In genomic region chr2:129537926-129538325, GRCm38 (mm10) we compare ENCODE assay signal across 17 mouse cellular contexts. TPM values are rescaled to one million over a fixed set of nuclear protein-coding genes. Genes with fewer than 3 reads are reported as not detected.
DNase-seq lines count a peak whose midpoint lies in the region; ATAC-seq and TF ChIP-seq lines count a peak whose summit lies in the region.
"Had no signal": no experiment of that assay in that cellular context is flagged by ENCODE, and none has a peak within 500 bp of the region (broad histone marks: within the 10 kb centered on the region; RNA-seq: fewer than 3 reads in every experiment).

No protein-coding gene starts in this region.

- H3K27ac ChIP-seq in forebrain, embryonic 10.5 days, result peak overlapping the region; percentile 70
- H3K27ac ChIP-seq in forebrain, embryonic 15.5 days (replicated peaks), result no peak overlapping the region
- no peak overlapping the region for H3K27ac ChIP-seq in kidney, embryonic 14.5 days (ENCODE audit: low read depth, low read length)
- peak overlapping the region; percentile 69; the same call in 1 of the 2 replicates for H3K27ac ChIP-seq in midbrain, embryonic 10.5 days (replicated peaks)
- H3K27ac ChIP-seq in midbrain, embryonic 16.5 days (ENCODE audit: low read length), result no peak overlapping the region
- no peak overlapping the region for H3K27ac ChIP-seq in stomach, postnatal 0 days (replicated peaks)
- H3K27ac ChIP-seq: embryonic facial prominence, embryonic 12.5 days; forebrain, embryonic 13.5 days; heart, embryonic 13.5 days; hindbrain, embryonic 13.5 days had no signal

- TF ChIP-seq CTCF in stomach, postnatal 0 days (IDR thresholded peaks at IDR 0.05; ENCODE audit: low read depth), result peak; percentile 20; the same call in 1 of the 2 replicates

- 83% methylated on average over 4 of the region's 4 CpGs for WGBS in forebrain, embryonic 10.5 days
- 73% methylated on average over 4 of the region's 4 CpGs for WGBS in forebrain, embryonic 15.5 days
- 82% methylated on average over 4 of the region's 4 CpGs for WGBS in kidney, embryonic 14.5 days
- WGBS in midbrain, embryonic 10.5 days, result 84% methylated on average over 4 of the region's 4 CpGs
- 83% methylated on average over 4 of the region's 4 CpGs for WGBS in midbrain, embryonic 16.5 days
- 59% methylated on average over 4 of the region's 4 CpGs for WGBS in stomach, postnatal 0 days

- TF ChIP-seq EP300 in stomach, postnatal 0 days (optimal IDR thresholded peaks at IDR 0.05), result no peak

- no peaks in the 10 kb centered on the region for H3K9me3 ChIP-seq in forebrain, embryonic 10.5 days
- H3K9me3 ChIP-seq in forebrain, embryonic 15.5 days, result no peaks in the 10 kb centered on the region
- H3K9me3 ChIP-seq in kidney, embryonic 14.5 days (ENCODE audit: control insufficient read depth, low read length), result no peaks in the 10 kb centered on the region
- H3K9me3 ChIP-seq in midbrain, embryonic 10.5 days (replicated peaks), result no peaks in the 10 kb centered on the region
- H3K9me3 ChIP-seq in midbrain, embryonic 16.5 days (replicated peaks; ENCODE audit: control insufficient read depth, low read length, poor library complexity, severe bottlenecking), result no peaks in the 10 kb centered on the region
- no peaks in the 10 kb centered on the region for H3K9me3 ChIP-seq in stomach, postnatal 0 days (ENCODE audit: control insufficient read depth, low read length)
- H3K9me3 ChIP-seq: embryonic facial prominence, embryonic 12.5 days; forebrain, embryonic 13.5 days; G1E; heart, embryonic 13.5 days; hindbrain, embryonic 13.5 days had no signal

- no peak for ATAC-seq in forebrain, embryonic 15.5 days (replicated peaks)
- ATAC-seq in kidney, embryonic 14.5 days (ENCODE audit: low FRiP score, low TSS enrichment), result no peak
- no peak for ATAC-seq in midbrain, embryonic 16.5 days
- ATAC-seq in stomach, postnatal 0 days (ENCODE audit: low FRiP score, low TSS enrichment), result no peak

- H3K9ac ChIP-seq in forebrain, embryonic 15.5 days (replicated peaks), result no peak overlapping the region
- no peak overlapping the region for H3K9ac ChIP-seq in kidney, embryonic 14.5 days (ENCODE audit: low read depth, low read length)
- no peak overlapping the region for H3K9ac ChIP-seq in midbrain, embryonic 16.5 days (ENCODE audit: low read depth, low read length)
- no peak overlapping the region for H3K9ac ChIP-seq in stomach, postnatal 0 days (ENCODE audit: low read length)
- H3K9ac ChIP-seq: embryonic facial prominence, embryonic 12.5 days; forebrain, embryonic 13.5 days; heart, embryonic 13.5 days; hindbrain, embryonic 13.5 days had no signal

- H3K27me3 ChIP-seq in forebrain, embryonic 10.5 days (ENCODE audit: poor library complexity, severe bottlenecking), result no peaks in the 10 kb centered on the region
- H3K27me3 ChIP-seq in forebrain, embryonic 15.5 days, result no peaks in the 10 kb centered on the region
- H3K27me3 ChIP-seq in kidney, embryonic 14.5 days (ENCODE audit: control insufficient read depth, insufficient read depth, low read length), result no peaks in the 10 kb centered on the region
- H3K27me3 ChIP-seq in midbrain, embryonic 10.5 days (ENCODE audit: low read depth, poor library complexity, severe bottlenecking), result peaks cover 5% of the 10 kb centered on the region; the same call in 1 of the 2 replicates
- H3K27me3 ChIP-seq in midbrain, embryonic 16.5 days (ENCODE audit: control insufficient read depth, insufficient read depth, low read depth, low read length), result no peaks in the 10 kb centered on the region
- no peaks in the 10 kb centered on the region for H3K27me3 ChIP-seq in stomach, postnatal 0 days (ENCODE audit: control insufficient read depth, insufficient read depth, low read length)
- H3K27me3 ChIP-seq: embryonic facial prominence, embryonic 12.5 days; forebrain, embryonic 13.5 days had no signal

- DNase-seq in forebrain, embryonic 10.5 days (ENCODE audit: extremely low spot score, low spot score), result no peak
- DNase-seq in kidney, adult 11 months, result peak; percentile 19
- no peak for DNase-seq in midbrain, embryonic 10.5 days (ENCODE audit: low spot score)
- no peak for DNase-seq in stomach, postnatal 0 days (ENCODE audit: low spot score)
- DNase-seq: layer of hippocampus, postnatal 36 days; lung, adult 18-20 months; lung, postnatal 4 days had no signal

- no peak overlapping the region for H3K4me2 ChIP-seq in forebrain, embryonic 15.5 days (replicated peaks)
- H3K4me2 ChIP-seq in kidney, embryonic 14.5 days (replicated peaks; ENCODE audit: low read depth, low read length), result no peak overlapping the region
- H3K4me2 ChIP-seq in midbrain, embryonic 16.5 days (ENCODE audit: low read length), result no peak overlapping the region
- H3K4me2 ChIP-seq in stomach, postnatal 0 days (replicated peaks; ENCODE audit: low read depth), result no peak overlapping the region
- H3K4me2 ChIP-seq: embryonic facial prominence, embryonic 12.5 days; forebrain, embryonic 13.5 days; heart, embryonic 13.5 days; hindbrain, embryonic 13.5 days had no signal

- H3K36me3 ChIP-seq in forebrain, embryonic 10.5 days (replicated peaks), result no peaks in the 10 kb centered on the region
- no peaks in the 10 kb centered on the region for H3K36me3 ChIP-seq in forebrain, embryonic 15.5 days
- H3K36me3 ChIP-seq in kidney, embryonic 14.5 days (ENCODE audit: control insufficient read depth, insufficient read depth, low read length), result no peaks in the 10 kb centered on the region
- no peaks in the 10 kb centered on the region for H3K36me3 ChIP-seq in midbrain, embryonic 10.5 days
- H3K36me3 ChIP-seq in midbrain, embryonic 16.5 days (ENCODE audit: control insufficient read depth, insufficient read depth, low read length), result no peaks in the 10 kb centered on the region
- no peaks in the 10 kb centered on the region for H3K36me3 ChIP-seq in stomach, postnatal 0 days (ENCODE audit: control insufficient read depth, insufficient read depth, low read length)
- H3K36me3 ChIP-seq: embryonic facial prominence, embryonic 12.5 days; G1E; heart, embryonic 13.5 days; hindbrain, embryonic 13.5 days had no signal

- H3K4me1 ChIP-seq in forebrain, embryonic 10.5 days, result peaks cover 39% of the 10 kb centered on the region
- H3K4me1 ChIP-seq in forebrain, embryonic 15.5 days, result peaks cover 3% of the 10 kb centered on the region; the same call in 1 of the 2 replicates
- H3K4me1 ChIP-seq in kidney, embryonic 14.5 days (ENCODE audit: control insufficient read depth, insufficient read depth, low read length), result peaks cover 7% of the 10 kb centered on the region; the same call in 1 of the 2 replicates
- H3K4me1 ChIP-seq in midbrain, embryonic 10.5 days, result peaks cover 34% of the 10 kb centered on the region
- H3K4me1 ChIP-seq in midbrain, embryonic 16.5 days (ENCODE audit: control insufficient read depth, insufficient read depth, low read length), result peaks cover 8% of the 10 kb centered on the region; the same call in 1 of the 2 replicates
- H3K4me1 ChIP-seq in stomach, postnatal 0 days (replicated peaks; ENCODE audit: control insufficient read depth, insufficient read depth), result no peaks in the 10 kb centered on the region

- H3K4me3 ChIP-seq in forebrain, embryonic 10.5 days, result no peak overlapping the region
- H3K4me3 ChIP-seq in forebrain, embryonic 15.5 days, result no peak overlapping the region
- H3K4me3 ChIP-seq in kidney, embryonic 14.5 days (ENCODE audit: low read length), result no peak overlapping the region
- H3K4me3 ChIP-seq in midbrain, embryonic 10.5 days, result no peak overlapping the region
- no peak overlapping the region for H3K4me3 ChIP-seq in midbrain, embryonic 16.5 days (ENCODE audit: low read depth, low read length)
- no peak overlapping the region for H3K4me3 ChIP-seq in stomach, postnatal 0 days (ENCODE audit: low read depth, low read length)
- H3K4me3 ChIP-seq: embryonic facial prominence, embryonic 12.5 days; forebrain, embryonic 13.5 days; heart, embryonic 13.5 days; hindbrain, embryonic 13.5 days had no signal

RNA-seq across cellular contexts. Expression of gene F830045P16Rik, which starts 1.5 kb away (rescaled TPM):
- polyA plus RNA-seq in forebrain, embryonic 10.5 days (2016; fragmentation: Nextera tagmentation; extraction: Ambion mirVana), result not detected in 2 replicates
- not detected in 2 replicates for polyA plus RNA-seq in forebrain, embryonic 15.5 days (2015; fragmentation: Nextera tagmentation; extraction: Ambion mirVana)
- not detected in 2 replicates for polyA plus RNA-seq in kidney, embryonic 14.5 days (2014; fragmentation: Nextera tagmentation; extraction: Ambion mirVana)
- polyA plus RNA-seq in midbrain, embryonic 10.5 days (2016; fragmentation: Nextera tagmentation; extraction: Ambion mirVana), result not detected in 2 replicates
- polyA plus RNA-seq in midbrain, embryonic 16.5 days (2015; fragmentation: Nextera tagmentation; extraction: Ambion mirVana), result not detected in 2 replicates
- 0.05 TPM in 1 of 2 replicates, not detected in the other for polyA plus RNA-seq in stomach, postnatal 0 days (2015; fragmentation: Nextera tagmentation; extraction: Ambion mirVana)
- polyA plus RNA-seq: embryonic facial prominence, embryonic 12.5 days; forebrain, embryonic 13.5 days; G1E; heart, embryonic 13.5 days; hindbrain, embryonic 13.5 days; limb, embryonic 11.5 days; testis, adult 2 months had no signal

RNA-seq across cellular contexts. Expression of gene Sirpa, which starts 54.7 kb away (rescaled TPM):
- 15.6 and 16.0 TPM in 2 replicates for polyA plus RNA-seq in forebrain, embryonic 10.5 days (2016; fragmentation: Nextera tagmentation; extraction: Ambion mirVana)
- polyA plus RNA-seq in forebrain, embryonic 15.5 days (2015; fragmentation: Nextera tagmentation; extraction: Ambion mirVana), result 26.7 and 28.5 TPM in 2 replicates
- 15.9 and 28.8 TPM in 2 replicates for polyA plus RNA-seq in kidney, embryonic 14.5 days (2014; fragmentation: Nextera tagmentation; extraction: Ambion mirVana)
- 15.7 and 16.0 TPM in 2 replicates for polyA plus RNA-seq in midbrain, embryonic 10.5 days (2016; fragmentation: Nextera tagmentation; extraction: Ambion mirVana)
- polyA plus RNA-seq in midbrain, embryonic 16.5 days (2015; fragmentation: Nextera tagmentation; extraction: Ambion mirVana), result 41.3 and 45.9 TPM in 2 replicates
- 13.2 and 14.7 TPM in 2 replicates for polyA plus RNA-seq in stomach, postnatal 0 days (2015; fragmentation: Nextera tagmentation; extraction: Ambion mirVana)
- polyA plus RNA-seq: G1E had no signal

Comparison
In these comparisons a context has a peak if more than half of its experiments do, and no peak if none do; other contexts are left out.
1. H3K27ac ChIP-seq: peak in forebrain, embryonic 10.5 days (single experiment) and midbrain, embryonic 10.5 days (single experiment); none in forebrain, embryonic 15.5 days (single experiment), kidney, embryonic 14.5 days (single experiment), midbrain, embryonic 16.5 days (single experiment) and stomach, postnatal 0 days (single experiment).